Mouse (Mus musculus) stomach, embryonic 14.5 days (tissue): ENCODE measurements around the gene Nqo2. TPM values are rescaled to one million over a fixed set of nuclear protein-coding genes. Genes with fewer than 3 reads are reported as not detected.

Source experiments
- polyA plus RNA-seq: library from polyadenylated mRNA; unstranded; fragments of >200 nt; fragmentation: Nextera tagmentation; extraction: Ambion mirVana; gene quantifications from 2 replicates; pipeline ENCODE4 v1.2.1, GENCODE M21; 2014

The Nqo2 gene
- polyA plus RNA-seq, 1 experiment from 2014 or later, result 27.7 TPM

Other genes with a start within 250 kb of the Nqo2 start
- not detected in 2 replicates for gene Serpinb6e, start 121.3 kb upstream of the Nqo2 start, polyA plus RNA-seq
- gene Serpinb6c, start 59.0 kb upstream of the Nqo2 start, polyA plus RNA-seq, result 0.70 TPM in 1 of 2 replicates, not detected in the other
- gene Ripk1, start 37.7 kb downstream of the Nqo2 start, polyA plus RNA-seq, result 20.2 and 24.3 TPM in 2 replicates
- gene Serpinb6a, start 38.1 kb downstream of the Nqo2 start, polyA plus RNA-seq, result 73.7 and 78.6 TPM in 2 replicates
- 36.1 and 38.4 TPM in 2 replicates for gene Bphl, start 72.9 kb downstream of the Nqo2 start, polyA plus RNA-seq
- 213 and 217 TPM in 2 replicates for gene Tubb2a, start 113.3 kb downstream of the Nqo2 start, polyA plus RNA-seq
- gene Tubb2b, start 165.8 kb downstream of the Nqo2 start, polyA plus RNA-seq, result 32.1 and 34.2 TPM in 2 replicates
- gene Psmg4, start 198.3 kb downstream of the Nqo2 start, polyA plus RNA-seq, result 84.8 and 86.6 TPM in 2 replicates